Mouse (Mus musculus): ENCODE measurements around the gene Zfp648. TPM values are rescaled to one million over a fixed set of nuclear protein-coding genes. Genes with fewer than 3 reads are reported as not detected.

The Zfp648 gene
- polyA plus RNA-seq, 1 experiment from 2014 or later, result 0.17 TPM

- H3K4me1 ChIP-seq (ENCODE audit: control insufficient read depth, insufficient read depth, low read length), result peaks cover 12% of the 10 kb centered on the region
- DNase-seq (ENCODE audit: low spot score) (no peak), ATAC-seq (ENCODE audit: insufficient number of reproducible peaks, low FRiP score, low TSS enrichment, low read depth) (no peak)
- H3K4me2 ChIP-seq (ENCODE audit: low read depth, severe bottlenecking), result no peak overlapping the region
- 71% methylated on average over 8 of the region's 8 CpGs for WGBS
- no peak overlapping the region for H3K9ac ChIP-seq (ENCODE audit: low read length)
- H3K9me3 ChIP-seq (ENCODE audit: control insufficient read depth, low read length), result no peaks in the 10 kb centered on the region
- H3K27me3 ChIP-seq (ENCODE audit: control insufficient read depth, insufficient read depth, low read length), result peaks cover 35% of the 10 kb centered on the region
- no peaks in the 10 kb centered on the region for H3K36me3 ChIP-seq (ENCODE audit: control insufficient read depth, insufficient read depth, low read length)
- H3K27ac ChIP-seq (replicated peaks; ENCODE audit: low read depth, low read length), result no peak overlapping the region
- H3K4me3 ChIP-seq (ENCODE audit: low read depth, low read length), result no peak overlapping the region
Measured at GRCm38 (mm10) chr1:154202580-154202979, 1.6 kb downstream of the Zfp648 start.

GRCm38 (mm10) chr1:154203386-154203785, 2.4 kb downstream of the Zfp648 start:
- no peak overlapping the region for H3K4me2 ChIP-seq (ENCODE audit: low read depth, severe bottlenecking)
- no peaks in the 10 kb centered on the region for H3K36me3 ChIP-seq (ENCODE audit: control insufficient read depth, insufficient read depth, low read length)
- H3K27me3 ChIP-seq (ENCODE audit: control insufficient read depth, insufficient read depth, low read length), result peaks cover 35% of the 10 kb centered on the region
- H3K4me1 ChIP-seq (ENCODE audit: control insufficient read depth, insufficient read depth, low read length), result peaks cover 12% of the 10 kb centered on the region
- no peak overlapping the region for H3K9ac ChIP-seq (ENCODE audit: low read length)
- DNase-seq (ENCODE audit: low spot score) (no peak), ATAC-seq (ENCODE audit: insufficient number of reproducible peaks, low FRiP score, low TSS enrichment, low read depth) (no peak)
- WGBS, result 90% methylated on average over 5 of the region's 5 CpGs
- H3K4me3 ChIP-seq (ENCODE audit: low read depth, low read length), result no peak overlapping the region
- H3K27ac ChIP-seq (replicated peaks; ENCODE audit: low read depth, low read length), result no peak overlapping the region
- no peaks in the 10 kb centered on the region for H3K9me3 ChIP-seq (ENCODE audit: control insufficient read depth, low read length)

GRCm38 (mm10) chr1:154204652-154205573, 3.9 kb downstream of the Zfp648 start:
- H3K9ac ChIP-seq (ENCODE audit: low read length), result no peak overlapping the region
- peak overlapping the region; percentile 61 for H3K4me2 ChIP-seq (ENCODE audit: low read depth, severe bottlenecking)
- H3K27ac ChIP-seq (replicated peaks; ENCODE audit: low read depth, low read length), result no peak overlapping the region
- ATAC-seq (ENCODE audit: insufficient number of reproducible peaks, low FRiP score, low TSS enrichment, low read depth) (no peak), DNase-seq (ENCODE audit: low spot score) (peak; percentile 43)
- H3K36me3 ChIP-seq (ENCODE audit: control insufficient read depth, insufficient read depth, low read length), result no peaks in the 10 kb centered on the region
- WGBS, result 9% methylated on average over 66 of the region's 66 CpGs
- peak overlapping the region; percentile 29 for H3K4me3 ChIP-seq (ENCODE audit: low read depth, low read length)
- no peaks in the 10 kb centered on the region for H3K9me3 ChIP-seq (ENCODE audit: control insufficient read depth, low read length)
- peaks cover 35% of the 10 kb centered on the region for H3K27me3 ChIP-seq (ENCODE audit: control insufficient read depth, insufficient read depth, low read length)
- peaks cover 12% of the 10 kb centered on the region for H3K4me1 ChIP-seq (ENCODE audit: control insufficient read depth, insufficient read depth, low read length)

GRCm38 (mm10) chr1:154219991-154220390, 19.0 kb downstream of the Zfp648 start:
- Histone ChIP-seq H3K4me2 (ENCODE audit: low read depth, severe bottlenecking) (no peak overlapping the region), H3K4me1 (ENCODE audit: control insufficient read depth, insufficient read depth, low read length) (no peaks in the 10 kb centered on the region), H3K9me3 (ENCODE audit: control insufficient read depth, low read length) (no peaks in the 10 kb centered on the region), H3K36me3 (ENCODE audit: control insufficient read depth, insufficient read depth, low read length) (no peaks in the 10 kb centered on the region), H3K4me3 (ENCODE audit: low read depth, low read length) (no peak overlapping the region), H3K27ac (replicated peaks; ENCODE audit: low read depth, low read length) (no peak overlapping the region), H3K27me3 (ENCODE audit: control insufficient read depth, insufficient read depth, low read length) (no peaks in the 10 kb centered on the region), H3K9ac (ENCODE audit: low read length) (no peak overlapping the region)
- ATAC-seq (ENCODE audit: insufficient number of reproducible peaks, low FRiP score, low TSS enrichment, low read depth) (no peak), DNase-seq (ENCODE audit: low spot score) (no peak)
- 82% methylated on average over 2 of the region's 2 CpGs for WGBS

- no peak overlapping the region for H3K4me3 ChIP-seq (ENCODE audit: low read depth, low read length)
- no peaks in the 10 kb centered on the region for H3K4me1 ChIP-seq (ENCODE audit: control insufficient read depth, insufficient read depth, low read length)
- H3K27me3 ChIP-seq (ENCODE audit: control insufficient read depth, insufficient read depth, low read length), result no peaks in the 10 kb centered on the region
- no peaks in the 10 kb centered on the region for H3K36me3 ChIP-seq (ENCODE audit: control insufficient read depth, insufficient read depth, low read length)
- no peak overlapping the region for H3K9ac ChIP-seq (ENCODE audit: low read length)
- no peak for DNase-seq (ENCODE audit: low spot score)
- WGBS, result 84% methylated on average over 3 of the region's 3 CpGs
- no peaks in the 10 kb centered on the region for H3K9me3 ChIP-seq (ENCODE audit: control insufficient read depth, low read length)
- no peak for ATAC-seq (ENCODE audit: insufficient number of reproducible peaks, low FRiP score, low TSS enrichment, low read depth)
- H3K4me2 ChIP-seq (ENCODE audit: low read depth, severe bottlenecking), result no peak overlapping the region
- H3K27ac ChIP-seq (replicated peaks; ENCODE audit: low read depth, low read length), result no peak overlapping the region
Measured at GRCm38 (mm10) chr1:154220566-154220965, 19.6 kb downstream of the Zfp648 start.

GRCm38 (mm10) chr1:154223807-154224207, 22.8 kb downstream of the Zfp648 start:
- no peak for ATAC-seq (ENCODE audit: insufficient number of reproducible peaks, low FRiP score, low TSS enrichment, low read depth)
- no peaks in the 10 kb centered on the region for H3K4me1 ChIP-seq (ENCODE audit: control insufficient read depth, insufficient read depth, low read length)
- 71% methylated on average over 1 of the region's 1 CpGs for WGBS
- no peak overlapping the region for H3K27ac ChIP-seq (replicated peaks; ENCODE audit: low read depth, low read length)
- H3K9ac ChIP-seq (ENCODE audit: low read length), result no peak overlapping the region
- no peaks in the 10 kb centered on the region for H3K9me3 ChIP-seq (ENCODE audit: control insufficient read depth, low read length)
- H3K4me2 ChIP-seq (ENCODE audit: low read depth, severe bottlenecking), result no peak overlapping the region
- H3K4me3 ChIP-seq (ENCODE audit: low read depth, low read length), result no peak overlapping the region
- no peaks in the 10 kb centered on the region for H3K36me3 ChIP-seq (ENCODE audit: control insufficient read depth, insufficient read depth, low read length)
- H3K27me3 ChIP-seq (ENCODE audit: control insufficient read depth, insufficient read depth, low read length), result no peaks in the 10 kb centered on the region
- no peak for DNase-seq (ENCODE audit: low spot score)

- ATAC-seq (ENCODE audit: insufficient number of reproducible peaks, low FRiP score, low TSS enrichment, low read depth), result no peak
- Histone ChIP-seq H3K36me3 (ENCODE audit: control insufficient read depth, insufficient read depth, low read length) (no peaks in the 10 kb centered on the region), H3K27me3 (ENCODE audit: control insufficient read depth, insufficient read depth, low read length) (no peaks in the 10 kb centered on the region), H3K9ac (ENCODE audit: low read length) (no peak overlapping the region), H3K4me1 (ENCODE audit: control insufficient read depth, insufficient read depth, low read length) (no peaks in the 10 kb centered on the region), H3K4me3 (ENCODE audit: low read depth, low read length) (no peak overlapping the region), H3K9me3 (ENCODE audit: control insufficient read depth, low read length) (no peaks in the 10 kb centered on the region), H3K4me2 (ENCODE audit: low read depth, severe bottlenecking) (no peak overlapping the region), H3K27ac (replicated peaks; ENCODE audit: low read depth, low read length) (no peak overlapping the region)
- no peak for DNase-seq (ENCODE audit: low spot score)
- 80% methylated on average over 4 of the region's 4 CpGs for WGBS
Measured at GRCm38 (mm10) chr1:154232594-154232993, 31.6 kb downstream of the Zfp648 start.

GRCm38 (mm10) chr1:154233033-154233432, 32.0 kb downstream of the Zfp648 start:
- H3K9me3 ChIP-seq (ENCODE audit: control insufficient read depth, low read length), result no peaks in the 10 kb centered on the region
- WGBS, result 78% methylated on average over 6 of the region's 6 CpGs
- no peaks in the 10 kb centered on the region for H3K27me3 ChIP-seq (ENCODE audit: control insufficient read depth, insufficient read depth, low read length)
- no peak overlapping the region for H3K4me3 ChIP-seq (ENCODE audit: low read depth, low read length)
- no peak overlapping the region for H3K4me2 ChIP-seq (ENCODE audit: low read depth, severe bottlenecking)
- no peaks in the 10 kb centered on the region for H3K4me1 ChIP-seq (ENCODE audit: control insufficient read depth, insufficient read depth, low read length)
- no peak for ATAC-seq (ENCODE audit: insufficient number of reproducible peaks, low FRiP score, low TSS enrichment, low read depth)
- no peak overlapping the region for H3K27ac ChIP-seq (replicated peaks; ENCODE audit: low read depth, low read length)
- DNase-seq (ENCODE audit: low spot score), result no peak
- no peak overlapping the region for H3K9ac ChIP-seq (ENCODE audit: low read length)
- H3K36me3 ChIP-seq (ENCODE audit: control insufficient read depth, insufficient read depth, low read length), result no peaks in the 10 kb centered on the region
